In the genomic region with DNA sequence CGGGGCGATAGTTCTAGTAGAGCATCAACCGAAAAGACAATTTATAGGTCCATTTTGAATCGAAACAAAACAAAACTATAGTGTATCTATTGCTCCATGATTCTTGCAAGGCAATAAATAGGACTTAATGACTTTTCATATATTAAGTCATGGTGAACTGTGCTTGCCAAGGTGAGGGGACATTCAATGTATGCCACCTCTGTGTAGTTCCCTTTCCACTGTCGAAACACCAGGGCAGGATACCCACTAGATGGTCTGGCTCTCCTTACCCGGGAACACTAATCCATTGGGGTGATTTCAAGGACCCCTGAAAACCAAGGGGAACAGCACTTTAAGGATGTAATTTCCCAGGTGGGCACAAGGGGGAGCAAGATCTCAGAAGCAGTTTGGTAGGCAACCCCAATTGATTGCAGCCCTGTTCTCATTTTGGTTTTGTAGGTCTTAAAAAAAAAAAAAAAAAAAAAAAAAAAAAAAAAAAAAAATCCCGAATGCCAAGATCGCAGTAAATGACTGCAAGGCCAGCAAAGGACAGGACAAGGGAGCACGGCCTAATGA, we compare ENCODE assay signal across 8 mouse cellular contexts.
DNase-seq lines count a peak whose midpoint lies in the region; ATAC-seq and TF ChIP-seq lines count a peak whose summit lies in the region.

No protein-coding gene starts in this region.

- no peaks in the 10 kb centered on the region for H3K4me1 ChIP-seq in midbrain, embryonic 10.5 days
- H3K4me1 ChIP-seq in midbrain, embryonic 13.5 days (replicated peaks): no peaks in the 10 kb centered on the region
- H3K4me1 ChIP-seq in cerebellum, adult 2 months (ENCODE audit: control insufficient read depth, insufficient read depth, low read length): no peaks in the 10 kb centered on the region

- TF ChIP-seq POLR2A in cerebellum, adult 2 months (IDR thresholded peaks at IDR 0.05; ENCODE audit: borderline replicate concordance, insufficient read depth, low read length): no peak

- H3K36me3 ChIP-seq in midbrain, embryonic 10.5 days: no peaks in the 10 kb centered on the region
- no peaks in the 10 kb centered on the region for H3K36me3 ChIP-seq in midbrain, embryonic 13.5 days

- no peaks in the 10 kb centered on the region for H3K27me3 ChIP-seq in midbrain, embryonic 10.5 days (ENCODE audit: low read depth, poor library complexity, severe bottlenecking)
- H3K27me3 ChIP-seq in midbrain, embryonic 13.5 days: no peaks in the 10 kb centered on the region
- no peaks in the 10 kb centered on the region for H3K27me3 ChIP-seq in cerebellum, adult 2 months (ENCODE audit: control insufficient read depth, insufficient read depth, low read length)

- peak; percentile 62; the same call in 1 of the 2 replicates for TF ChIP-seq CTCF in cerebellum, adult 2 months (IDR thresholded peaks at IDR 0.05; ENCODE audit: borderline replicate concordance, insufficient read depth, low read depth, low read length)

- no peak overlapping the region for H3K9ac ChIP-seq in midbrain, embryonic 13.5 days (replicated peaks)

- peak; percentile 38 for DNase-seq in midbrain, embryonic 10.5 days (ENCODE audit: low spot score)
- DNase-seq in ZHBTc4 (ENCODE audit: low read depth, low spot score): peak; percentile 32
- peak; percentile 35 to 49 for DNase-seq in cerebellum, adult 2 months
- peak; percentile 25 to 44 for DNase-seq in frontal cortex, postnatal 25 days (ENCODE audit: low spot score in 2 of 2)
- DNase-seq in left cerebral cortex, postnatal 4 days: peak; percentile 68
- DNase-seq in right cerebral cortex, adult 18-20 months: peak; percentile 32
- no peak for DNase-seq in natural killer cell, adult 2 months (ENCODE audit: low spot score in 2 of 2)

- no peak overlapping the region for H3K4me3 ChIP-seq in midbrain, embryonic 10.5 days
- H3K4me3 ChIP-seq in midbrain, embryonic 13.5 days (replicated peaks): no peak overlapping the region
- H3K4me3 ChIP-seq in cerebellum, adult 2 months (replicated peaks; ENCODE audit: insufficient read depth, low read depth, low read length): no peak overlapping the region

- H3K4me2 ChIP-seq in midbrain, embryonic 13.5 days (replicated peaks): no peak overlapping the region

- H3K27ac ChIP-seq in midbrain, embryonic 10.5 days (replicated peaks): no peak overlapping the region
- H3K27ac ChIP-seq in midbrain, embryonic 13.5 days: no peak overlapping the region
- H3K27ac ChIP-seq in cerebellum, adult 2 months (ENCODE audit: insufficient read depth, low read length): no peak overlapping the region

- ATAC-seq in midbrain, embryonic 13.5 days: no peak

- 71% methylated on average over 9 of the region's 9 CpGs for WGBS in midbrain, embryonic 10.5 days
- 62% methylated on average over 9 of the region's 9 CpGs for WGBS in midbrain, embryonic 13.5 days
- 53% methylated on average over 9 of the region's 9 CpGs for WGBS in cerebellum, adult 2 months

- H3K9me3 ChIP-seq in midbrain, embryonic 10.5 days (replicated peaks): no peaks in the 10 kb centered on the region
- H3K9me3 ChIP-seq in midbrain, embryonic 13.5 days: no peaks in the 10 kb centered on the region

- intact Hi-C loops in left cerebral cortex, postnatal 4 days (cut with DNase I): loop anchor here (5.0 to 10.0 kb wide), 2 partner anchors 676 to 928 kb away; no protein-coding TSS in a partner anchor

Comparison
In these comparisons a context has a peak if more than half of its experiments do, and no peak if none do; other contexts are left out.
1. DNase-seq: peak in midbrain, embryonic 10.5 days (single experiment), ZHBTc4 (single experiment), cerebellum, adult 2 months (2 of 2), frontal cortex, postnatal 25 days (2 of 2), left cerebral cortex, postnatal 4 days (single experiment) and right cerebral cortex, adult 18-20 months (single experiment); none in natural killer cell, adult 2 months (0 of 2).